Mouse (Mus musculus) testis, adult 2 months (tissue): ENCODE data around the gene Fcrl1. TPM values are rescaled to one million over a fixed set of nuclear protein-coding genes. Genes with fewer than 3 reads are reported as not detected.
"Not testable (repeated sequence)": the region's sequence is repeated elsewhere in the genome, so short reads cannot be mapped to it uniquely, and the experiment has no call there.

Experiments used
- H3K27ac ChIP-seq: fragments of 200-500 bp; 2 replicates; pipeline ENCODE4 v1.5.1; 2012; ENCODE audit warnings: low read depth, low read length; ENCODE audit not compliant: control insufficient read depth, insufficient read depth
- H3K27me3 ChIP-seq: fragments of 200-500 bp; 2 replicates; pipeline ENCODE4 v1.6.1; 2012; ENCODE audit warnings: mild to moderate bottlenecking, low read length, moderate library complexity; ENCODE audit not compliant: control insufficient read depth, insufficient read depth
- H3K36me3 ChIP-seq: fragments of 200-500 bp; 2 replicates; pipeline ENCODE4 v1.6.1; 2012; ENCODE audit warnings: mild to moderate bottlenecking, low read length; ENCODE audit not compliant: control insufficient read depth, insufficient read depth
- H3K4me1 ChIP-seq: fragments of 200-500 bp; 2 replicates; pipeline ENCODE4 v1.6.1; 2012; ENCODE audit warnings: low read length; ENCODE audit not compliant: control insufficient read depth, insufficient read depth
- H3K4me3 ChIP-seq: fragments of 200-500 bp; 2 replicates; pipeline ENCODE4 v1.5.1; 2012; ENCODE audit warnings: low read depth, mild to moderate bottlenecking, low read length, moderate library complexity, mixed read lengths; ENCODE audit not compliant: control insufficient read depth
- CTCF ChIP-seq: fragments of 200-500 bp; IDR thresholded peaks from 2 replicates; pipeline ENCODE4 v1.5.1; 2012; ENCODE audit warnings: low read depth, mild to moderate bottlenecking, inconsistent platforms, low read length, moderate library complexity; ENCODE audit not compliant: control insufficient read depth, insufficient read depth, insufficient replicate concordance
- POLR2A ChIP-seq: fragments of 200-500 bp; IDR thresholded peaks from 2 replicates; pipeline ENCODE4 v1.6.1; 2012; ENCODE audit warnings: low read depth, mild to moderate bottlenecking, inconsistent platforms, low read length, moderate library complexity; ENCODE audit not compliant: control insufficient read depth
- polyA plus RNA-seq: library from polyadenylated mRNA; depleted of rRNA; stranded (reverse); fragments of >200 nt; gene quantifications from 2 replicates; pipeline ENCODE4 v1.2.3, GENCODE M21; 2012; rRNA removed

Fcrl1 gene
- polyA plus RNA-seq = 0.07 TPM in 1 of 2 replicates, not detected in the other

- H3K4me1 ChIP-seq = no peaks in the 10 kb centered on the region
- no peak for TF ChIP-seq CTCF
- TF ChIP-seq POLR2A = no peak
- no peaks in the 10 kb centered on the region for H3K36me3 ChIP-seq
- H3K4me3 ChIP-seq = no peak within 1 kb of the TSS
- H3K27me3 ChIP-seq = no peaks in the 10 kb centered on the region
- H3K27ac ChIP-seq = no peak within 1 kb of the TSS
These were observed at the start of gene Fcrl1 for GRCm38 (mm10) chr3:87376195-87377165. Gene Fcrl1 (plus strand): TSS chr3:87376387.

DNA sequence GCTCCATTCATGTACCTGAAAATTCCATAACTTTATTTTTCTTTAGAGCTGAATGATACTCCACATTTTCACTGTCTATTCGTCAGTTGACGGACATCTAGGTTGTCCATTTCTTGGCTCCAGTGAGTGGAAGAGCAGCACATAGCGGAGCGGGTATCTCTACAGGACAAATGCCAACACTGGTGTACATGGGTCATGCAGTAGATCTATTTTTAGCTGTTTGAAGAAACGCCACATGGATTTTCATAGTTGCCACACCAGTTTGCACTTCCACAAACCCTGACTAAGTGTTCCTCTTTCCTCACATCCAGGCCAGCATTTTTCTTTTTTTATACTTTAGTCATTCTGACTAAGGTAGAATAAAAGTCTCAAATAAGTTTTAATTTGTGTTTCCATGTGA, 38.3 kb upstream of the Fcrl1 start:
- no peak overlapping the region for H3K27ac ChIP-seq
- no peak overlapping the region for H3K4me3 ChIP-seq
- TF ChIP-seq POLR2A (no peak), CTCF (no peak)
- no peaks in the 10 kb centered on the region for H3K4me1 ChIP-seq
- H3K36me3 ChIP-seq = no peaks in the 10 kb centered on the region
- no peaks in the 10 kb centered on the region for H3K27me3 ChIP-seq

DNA sequence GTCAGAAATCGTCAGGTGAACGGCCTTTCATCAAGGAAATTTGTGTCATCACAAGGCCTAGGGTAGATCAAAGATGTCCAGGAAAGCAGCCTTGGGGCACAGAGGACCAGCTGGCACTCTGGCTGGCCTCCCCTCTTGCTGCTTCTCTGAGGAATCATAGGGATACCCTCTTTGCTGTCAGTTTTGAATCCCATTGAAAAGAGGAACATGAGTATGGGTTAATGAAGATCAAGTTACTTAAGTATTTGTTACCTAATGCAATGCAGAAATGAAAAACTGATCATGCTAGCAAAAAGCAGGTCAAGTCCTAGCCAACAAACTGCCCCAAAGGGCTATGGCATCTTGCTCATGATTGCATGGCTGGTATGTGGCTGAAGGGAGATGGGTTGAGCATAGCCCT, 25.2 kb upstream of the Fcrl1 start:
- not testable (repeated sequence) for H3K36me3 ChIP-seq, H3K27me3 ChIP-seq

DNA sequence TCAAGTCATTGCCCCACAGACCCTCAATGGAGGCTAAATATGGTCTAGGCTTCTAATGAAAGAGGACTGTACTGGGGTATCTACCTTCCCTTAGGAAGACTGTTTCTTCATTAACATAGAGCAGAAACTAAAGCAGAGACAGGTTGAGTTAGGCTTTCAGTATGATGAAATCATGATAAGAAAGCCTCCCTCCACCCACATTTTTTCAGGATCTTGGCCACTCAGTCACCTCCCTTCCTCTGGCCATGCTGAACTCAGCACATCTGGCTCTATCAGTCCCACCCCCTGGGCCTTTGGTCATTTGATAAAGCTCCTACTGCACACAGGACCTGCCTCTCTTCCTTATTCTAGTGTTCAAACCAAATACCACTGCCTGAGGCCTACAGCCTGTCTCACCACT, 18.6 kb upstream of the Fcrl1 start, which contains the start of gene Cd5l:
Gene Cd5l (plus strand): TSS at position 301 of the 400 bp plus-strand sequence.
- Histone ChIP-seq H3K4me1 (no peaks in the 10 kb centered on the region), H3K27me3 (no peaks in the 10 kb centered on the region), H3K36me3 (no peaks in the 10 kb centered on the region), H3K27ac (no peak within 1 kb of the TSS), H3K4me3 (no peak within 1 kb of the TSS)
- TF ChIP-seq CTCF (no peak), POLR2A (no peak)

More for the DNA sequence above, 25.2 kb upstream of the Fcrl1 start:
- H3K27ac ChIP-seq, H3K4me1 ChIP-seq, H3K4me3 ChIP-seq: not testable (repeated sequence)

DNA sequence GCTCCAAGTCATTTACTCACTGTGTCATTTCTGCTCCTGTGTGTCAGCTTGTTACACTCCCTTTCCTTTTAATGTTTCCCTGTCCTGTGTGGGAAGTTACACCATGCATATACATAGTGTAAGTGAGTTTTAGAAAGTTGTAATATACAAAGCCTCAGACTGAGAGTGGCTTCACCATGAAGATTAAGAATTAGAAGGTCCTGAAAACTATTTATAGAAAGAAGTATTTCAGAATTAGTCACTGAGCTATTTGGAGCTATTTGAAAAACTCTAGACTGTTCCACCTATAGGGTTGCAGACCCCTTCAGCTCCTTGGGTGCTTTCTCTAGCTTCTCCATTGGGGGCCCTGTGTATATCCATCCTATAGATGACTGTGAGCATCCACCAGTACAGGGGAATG, 17.0 kb upstream of the Fcrl1 start:
- Histone ChIP-seq H3K4me1 (no peaks in the 10 kb centered on the region), H3K27ac (no peak overlapping the region), H3K27me3 (no peaks in the 10 kb centered on the region), H3K36me3 (no peaks in the 10 kb centered on the region), H3K4me3 (no peak overlapping the region)
- no peak for TF ChIP-seq POLR2A
- TF ChIP-seq CTCF = no peak

DNA sequence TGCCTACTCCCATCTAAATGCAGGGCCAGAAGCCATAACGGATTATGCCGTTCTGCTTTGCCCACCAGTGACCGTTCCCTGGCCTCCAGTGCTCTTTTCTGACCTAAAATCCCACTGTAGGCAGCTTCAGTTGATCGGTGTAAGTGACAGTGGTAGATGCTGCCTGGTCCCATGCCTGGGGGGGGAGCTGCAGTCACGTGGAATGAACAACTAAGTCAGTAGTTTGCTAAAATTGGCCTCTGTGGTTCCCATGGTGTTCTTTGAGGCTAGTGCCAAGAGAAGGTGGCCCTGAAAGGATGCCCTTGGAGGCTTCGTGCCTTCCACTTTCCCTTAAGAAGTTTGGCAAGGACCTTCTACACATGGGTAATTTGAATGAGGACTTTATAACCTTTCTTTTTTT, 15.7 kb upstream of the Fcrl1 start:
- Histone ChIP-seq H3K27me3 (no peaks in the 10 kb centered on the region), H3K36me3 (no peaks in the 10 kb centered on the region)
- TF ChIP-seq POLR2A = no peak

GRCm38 (mm10) chr3:87365691-87366090, 10.5 kb upstream of the Fcrl1 start:
- no peak overlapping the region for H3K27ac ChIP-seq
- no peaks in the 10 kb centered on the region for H3K27me3 ChIP-seq
- no peaks in the 10 kb centered on the region for H3K4me1 ChIP-seq
- no peak overlapping the region for H3K4me3 ChIP-seq
- no peaks in the 10 kb centered on the region for H3K36me3 ChIP-seq
- TF ChIP-seq CTCF (no peak), POLR2A (no peak)

More for the DNA sequence above, 15.7 kb upstream of the Fcrl1 start:
- no peak overlapping the region for H3K27ac ChIP-seq
- H3K4me3 ChIP-seq = no peak overlapping the region
- no peaks in the 10 kb centered on the region for H3K4me1 ChIP-seq
